Mouse (Mus musculus) ES-E14 (cell line): ENCODE results near the gene Ints6.

ENCODE experiments used
- CHD2 ChIP-seq: IDR thresholded peaks from 2 replicates; pipeline ENCODE4 v1.6.1; 2014; ENCODE audit warnings: mild to moderate bottlenecking, low read depth, low read length, inconsistent platforms
- HCFC1 ChIP-seq: IDR thresholded peaks from 2 replicates; pipeline ENCODE4 v1.6.1; 2012; ENCODE audit warnings: low read length, inconsistent platforms, borderline replicate concordance; ENCODE audit not compliant: insufficient read depth

DNA sequence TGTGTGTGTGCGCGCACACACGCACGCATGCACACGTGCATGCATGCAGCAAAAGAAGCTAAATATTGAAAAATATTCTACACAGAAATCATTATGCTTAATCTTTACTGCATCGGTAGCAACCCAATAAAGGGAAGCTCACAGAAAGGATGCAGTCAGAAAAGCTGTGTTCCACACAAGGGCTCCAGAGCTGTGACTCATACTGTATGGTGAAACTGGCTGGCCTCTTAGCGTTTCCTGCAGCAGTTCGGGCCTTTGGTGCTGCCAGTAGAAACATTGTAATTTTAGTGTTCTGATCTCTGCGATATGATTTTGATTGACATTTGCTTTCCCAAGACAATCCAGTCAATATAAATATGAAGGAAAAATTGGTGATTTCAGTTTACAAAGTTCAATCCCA, 17.1 kb upstream of the Ints6 start:
- TF ChIP-seq CHD2 (no peak), HCFC1 (no peak)
